Mouse (Mus musculus): ENCODE results near the gene Myo1d.

Myo1d gene

GRCm38 (mm10) chr11:80783460-80783859 lies 3.6 kb upstream of the Myo1d start:
- intact Hi-C loops (cut with DNase I), result no loop called here

DNA sequence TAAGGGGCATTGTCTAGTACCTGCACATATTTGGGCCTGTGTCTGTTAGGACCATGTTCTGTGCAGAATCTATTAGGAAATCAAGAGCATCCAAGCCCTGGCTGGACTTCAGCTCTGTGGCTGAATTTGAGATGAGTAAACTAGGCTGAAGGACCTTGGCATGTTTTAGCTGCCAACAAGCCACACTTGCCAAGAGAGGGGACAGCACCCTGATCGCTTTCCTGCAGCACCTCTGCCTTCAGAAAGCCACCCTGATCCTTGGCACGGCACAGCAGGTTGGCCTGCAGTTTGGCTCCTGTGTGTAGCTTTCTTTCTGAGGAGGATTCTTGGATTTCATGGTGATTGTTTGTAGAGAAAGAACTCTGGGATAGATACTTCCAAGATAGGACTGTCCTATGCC lies 1.7 kb upstream of the Myo1d start:
- intact Hi-C loops (cut with DNase I), result loop anchor here (2.0 kb wide), 1 partner anchor 83 kb away; no protein-coding TSS in a partner anchor

- intact Hi-C loops (cut with DNase I), result no loop called here
Observed at GRCm38 (mm10) chr11:80778916-80779526, 804 bp downstream of the Myo1d start.

DNA sequence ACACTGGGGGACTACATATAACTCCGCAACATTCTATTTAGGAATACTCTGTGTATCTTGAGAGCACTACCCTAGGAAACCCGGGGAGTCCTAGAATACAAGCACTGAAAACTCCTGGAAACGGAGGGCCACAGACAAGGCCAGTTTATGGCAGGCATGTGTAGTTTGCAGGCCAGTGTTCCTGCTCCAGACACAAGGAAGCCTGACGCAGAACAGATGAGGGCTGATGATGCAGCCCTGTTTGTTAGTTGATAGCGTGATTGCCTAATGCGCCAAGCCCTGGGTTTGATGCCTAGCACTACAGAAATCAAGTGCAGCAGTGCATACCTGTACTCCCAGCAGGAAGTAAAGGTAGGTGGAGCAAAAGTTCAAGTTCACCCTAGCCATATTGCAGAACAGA lies 1.7 kb downstream of the Myo1d start:
- intact Hi-C loops (cut with DNase I), result no loop called here

- intact Hi-C loops (cut with DNase I), result no loop called here
Observed at GRCm38 (mm10) chr11:80777708-80778107, 2.1 kb downstream of the Myo1d start.

DNA sequence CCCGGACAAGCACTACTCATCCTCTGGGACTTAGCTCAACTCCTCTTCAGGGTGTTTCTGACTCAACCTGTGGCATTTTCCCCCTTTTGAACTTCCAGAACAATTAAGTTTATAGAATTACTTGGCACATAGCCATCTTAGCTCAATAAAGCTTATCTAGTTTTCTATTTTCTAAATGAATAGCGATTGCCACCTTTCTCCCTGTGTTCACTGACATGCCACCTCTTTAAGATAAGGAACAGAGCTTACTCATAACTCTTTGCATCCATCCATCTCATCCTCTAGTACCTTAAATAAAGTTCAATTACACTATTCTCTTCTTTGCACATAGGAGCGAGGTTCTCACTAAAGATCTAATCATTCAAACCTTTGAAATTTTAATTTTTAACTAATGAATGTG lies 4.3 kb downstream of the Myo1d start:
- intact Hi-C loops (cut with DNase I), result no loop called here

DNA sequence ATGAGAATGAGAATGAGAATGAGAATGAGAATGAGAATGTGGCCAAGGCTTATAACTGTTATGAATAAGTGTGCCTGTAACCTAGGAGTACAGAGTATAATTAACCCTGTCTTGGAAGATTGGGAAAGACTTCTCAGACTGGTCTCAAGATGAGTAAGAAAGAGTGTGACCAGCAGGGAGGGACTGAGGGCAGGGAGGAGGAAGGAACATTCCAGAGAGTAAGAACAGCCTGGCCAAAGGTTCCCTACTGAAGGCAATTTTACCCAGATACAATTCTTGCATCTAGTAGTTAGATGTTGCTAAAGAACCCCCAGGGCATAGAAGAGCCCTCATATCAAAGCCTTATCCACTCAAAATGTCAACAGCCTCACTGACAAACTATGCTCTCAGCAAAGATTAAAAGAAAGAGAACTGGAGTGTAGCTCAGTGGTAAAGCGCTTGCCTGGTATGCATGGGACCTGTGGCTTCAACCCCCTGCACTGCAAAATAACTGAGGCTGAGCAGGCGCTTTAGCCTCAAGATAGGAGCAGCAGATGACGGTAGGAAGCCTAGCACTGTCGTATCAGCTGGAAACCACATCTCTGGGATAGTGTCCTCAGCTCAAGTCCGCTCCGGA lies 7.1 kb downstream of the Myo1d start:
- intact Hi-C loops (cut with DNase I), result no loop called here

DNA sequence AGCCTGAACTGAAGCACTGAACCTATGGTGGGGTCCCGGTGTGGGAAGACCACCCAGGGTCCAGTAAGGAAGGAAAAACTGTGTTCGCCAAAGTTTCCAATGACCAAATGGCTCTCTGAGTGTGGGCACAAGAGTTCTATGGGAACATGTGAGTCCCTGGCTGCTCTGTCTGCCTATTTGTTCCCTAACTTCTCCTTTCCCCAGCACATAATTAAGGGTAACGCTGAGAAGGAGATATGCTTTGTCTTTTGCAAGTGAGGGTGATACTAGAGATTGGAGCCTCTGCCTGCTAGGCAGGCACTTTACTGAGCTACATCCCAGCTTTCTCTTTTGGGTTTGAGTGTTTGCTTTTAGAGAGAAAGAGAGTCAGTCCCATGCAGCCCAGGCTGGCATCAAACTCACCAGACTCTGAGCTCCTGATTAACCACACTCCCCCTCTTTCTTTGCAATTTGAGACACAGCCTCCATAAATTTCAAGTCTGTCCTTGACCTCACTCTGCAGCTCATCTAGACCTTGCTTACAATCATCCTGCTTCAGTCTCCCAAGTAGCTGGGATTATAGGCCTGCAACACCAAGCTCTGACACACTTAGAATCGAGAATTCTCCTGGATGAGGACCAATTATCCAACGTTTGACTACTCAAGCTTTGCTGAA lies 8.1 kb downstream of the Myo1d start:
- intact Hi-C loops (cut with DNase I), result no loop called here

GRCm38 (mm10) chr11:80771186-80771585 lies 8.6 kb downstream of the Myo1d start:
- intact Hi-C loops (cut with DNase I), result no loop called here

DNA sequence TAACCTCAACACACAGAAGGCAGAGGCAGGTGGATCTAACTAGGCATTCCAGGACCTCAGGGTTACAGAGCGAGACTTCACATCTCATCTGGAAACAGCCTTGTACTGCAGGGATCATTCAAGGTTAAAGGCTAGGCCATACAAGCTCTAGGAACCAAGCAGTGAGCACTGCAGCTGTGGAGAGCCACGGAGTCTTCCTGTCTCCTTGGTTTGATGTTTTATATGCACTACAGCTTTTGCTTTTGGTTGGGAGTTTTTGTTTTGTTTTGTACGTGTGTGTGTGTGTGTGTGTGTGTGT lies 12.6 kb downstream of the Myo1d start:
- intact Hi-C loops (cut with DNase I), result no loop called here

- intact Hi-C loops (cut with DNase I), result no loop called here
Observed at GRCm38 (mm10) chr11:80766472-80767319, 13.1 kb downstream of the Myo1d start.

DNA sequence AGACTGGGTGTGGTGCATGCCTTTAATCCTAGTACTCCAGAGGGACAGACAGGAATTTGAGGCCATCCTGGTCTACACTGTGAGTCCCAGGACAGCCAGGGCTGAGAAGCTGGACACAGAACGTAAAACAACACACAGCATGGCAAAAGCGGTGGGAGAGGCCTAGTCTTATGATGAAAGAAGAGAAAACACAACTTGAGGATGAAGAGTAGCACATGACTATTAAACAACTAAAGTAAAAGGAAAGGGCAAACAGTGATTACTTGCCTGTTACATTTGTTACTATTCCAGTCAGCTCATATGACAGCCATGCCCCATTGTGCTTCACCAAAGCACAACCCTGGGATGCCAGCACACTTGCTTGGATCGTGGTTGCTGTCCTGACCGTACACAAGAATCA lies 13.8 kb downstream of the Myo1d start:
- intact Hi-C loops (cut with DNase I), result no loop called here

DNA sequence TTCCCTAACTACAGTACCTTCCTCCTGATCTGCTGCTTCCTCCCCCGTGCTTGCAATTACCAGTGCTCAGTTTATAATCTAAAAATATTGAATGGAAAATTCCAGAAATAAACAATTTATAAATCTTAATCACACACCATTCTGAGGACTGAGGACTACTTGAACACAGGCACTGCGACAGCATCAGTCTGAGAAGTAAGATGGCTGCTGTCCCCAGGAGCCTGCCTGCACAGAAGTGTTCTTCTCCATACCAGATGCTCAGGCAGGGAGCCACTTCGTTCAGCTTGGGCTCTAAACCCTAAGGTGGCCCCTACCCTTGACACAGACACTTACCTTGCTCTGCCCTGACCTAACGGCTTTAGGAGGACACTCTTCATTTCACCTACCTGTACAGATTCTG lies 17.8 kb downstream of the Myo1d start:
- intact Hi-C loops (cut with DNase I), result no loop called here

- intact Hi-C loops (cut with DNase I), result no loop called here
Observed at GRCm38 (mm10) chr11:80761285-80761974, 18.4 kb downstream of the Myo1d start.

- intact Hi-C loops (cut with DNase I), result no loop called here
Observed at GRCm38 (mm10) chr11:80759023-80759422, 20.8 kb downstream of the Myo1d start.

DNA sequence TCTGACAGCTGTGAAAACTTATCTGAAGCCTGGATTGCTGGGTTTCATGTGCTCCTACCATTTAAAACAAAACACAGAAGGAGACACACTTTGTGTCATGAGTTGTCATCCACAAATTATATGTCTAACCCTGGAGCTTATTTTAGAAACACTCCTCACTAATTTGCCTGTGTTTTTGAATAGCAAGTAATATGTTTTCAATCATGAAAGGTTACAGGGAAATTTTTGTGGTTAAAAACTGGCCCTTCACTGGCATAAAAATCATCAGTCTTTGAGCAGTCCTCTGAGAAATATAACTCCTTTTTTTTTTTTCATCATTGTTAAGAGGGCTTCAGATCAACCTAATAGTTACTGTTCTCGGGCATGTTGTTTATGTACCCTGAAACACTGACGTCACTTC lies 25.6 kb downstream of the Myo1d start:
- intact Hi-C loops (cut with DNase I), result no loop called here

DNA sequence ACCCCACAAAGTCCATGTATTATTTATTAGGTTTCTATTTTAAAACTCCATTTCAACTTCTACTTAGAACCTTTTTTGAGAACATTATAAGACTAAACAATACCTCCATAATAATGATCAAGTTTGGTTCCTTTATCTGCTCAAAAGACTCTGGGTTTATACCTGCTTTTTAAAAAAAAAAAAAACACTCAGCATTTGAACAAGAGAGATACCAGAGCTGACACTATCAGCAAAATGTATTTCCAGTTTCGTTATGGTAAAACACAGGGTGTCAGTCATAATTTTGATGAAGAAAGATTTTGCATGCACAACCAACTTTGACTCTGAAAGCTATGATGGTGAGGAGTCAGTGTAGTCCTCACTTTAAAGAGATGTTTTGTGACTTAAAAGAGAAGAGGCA lies 28.7 kb downstream of the Myo1d start:
- intact Hi-C loops (cut with DNase I), result no loop called here

GRCm38 (mm10) chr11:80749187-80749586 lies 30.6 kb downstream of the Myo1d start:
- intact Hi-C loops (cut with DNase I), result no loop called here

DNA sequence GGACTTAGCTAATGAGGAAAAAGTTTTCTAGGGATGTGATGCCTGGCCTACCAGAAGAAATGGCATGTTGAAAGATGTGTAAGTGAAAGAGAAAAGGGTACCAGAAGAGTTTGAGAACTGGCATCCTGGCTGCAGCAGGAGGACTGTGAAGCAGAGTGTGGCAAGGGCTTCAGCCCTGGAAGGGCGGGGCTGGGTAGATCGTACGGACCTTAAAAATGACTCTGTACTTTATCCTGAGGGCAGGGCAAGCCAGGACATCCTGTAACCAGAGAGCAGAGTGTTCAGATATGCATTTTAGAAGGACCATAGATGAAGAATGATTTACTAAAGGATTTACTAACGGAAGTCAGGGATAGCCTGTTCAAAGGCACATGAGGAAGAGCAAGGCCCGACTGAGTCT lies 34.4 kb downstream of the Myo1d start:
- intact Hi-C loops (cut with DNase I), result no loop called here

DNA sequence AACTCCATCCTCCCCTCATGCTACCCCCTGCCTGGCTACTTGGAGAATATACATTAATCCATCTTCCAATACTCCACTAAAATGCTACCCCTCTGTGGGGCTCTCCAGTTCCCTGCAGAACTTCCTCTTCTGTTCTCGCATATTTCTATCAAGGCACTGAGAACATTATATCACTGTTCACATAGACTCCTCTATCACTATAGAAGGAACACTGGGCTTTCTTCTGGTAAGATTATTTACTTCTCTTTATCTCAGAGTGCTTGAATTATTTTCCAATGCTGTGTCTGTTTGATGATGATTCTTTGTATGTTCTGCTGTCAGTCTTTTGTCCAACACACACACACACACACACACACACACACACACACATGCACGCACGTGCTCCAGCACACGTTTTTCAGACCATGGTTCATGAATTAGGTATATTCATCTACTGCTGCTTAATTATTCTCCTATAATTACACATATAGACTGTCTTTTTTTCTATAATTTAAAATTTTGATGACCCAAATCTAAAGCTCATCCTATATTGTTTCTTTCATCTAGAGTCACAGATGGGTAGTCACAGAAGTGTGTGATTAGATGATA lies 35.9 kb downstream of the Myo1d start:
- intact Hi-C loops (cut with DNase I), result no loop called here

DNA sequence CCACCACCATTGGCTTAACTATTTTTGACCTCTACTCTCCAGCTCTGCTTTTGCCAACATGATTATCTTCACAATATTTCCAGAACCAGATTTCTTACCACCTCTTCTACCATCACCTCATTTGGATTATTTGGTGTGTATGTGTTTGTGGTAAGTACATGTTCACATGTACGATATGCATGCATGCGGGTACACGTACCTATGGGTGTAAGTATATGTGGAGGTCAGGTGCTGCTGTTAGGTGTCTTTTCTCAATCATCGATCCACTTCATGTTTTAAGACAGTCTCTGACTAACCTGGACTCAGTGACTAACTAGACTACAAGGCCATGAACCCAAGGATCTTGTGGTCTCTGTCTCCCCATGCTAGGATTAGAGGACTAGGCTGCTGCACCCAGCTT lies 37.4 kb downstream of the Myo1d start:
- intact Hi-C loops (cut with DNase I), result no loop called here
